ENCODE assay signal across 9 mouse cellular contexts in genomic region chr1:85933631-85934465, GRCm38 (mm10). TPM values are rescaled to one million over a fixed set of nuclear protein-coding genes. Genes with fewer than 3 reads are reported as not detected.
A peak's percentile ranks its signal among the peaks of the same experiment; 100 is the strongest.
DNase-seq lines count a peak whose midpoint lies in the region; ATAC-seq and TF ChIP-seq lines count a peak whose summit lies in the region.
"Had no signal": no experiment of that assay in that cellular context is flagged by ENCODE, and none has a peak within 500 bp of the region (broad histone marks: within the 10 kb centered on the region; RNA-seq: fewer than 3 reads in every experiment).

No protein-coding gene starts in this region.

- TF ChIP-seq CTCF in gastrocnemius, adult 2 months (IDR thresholded peaks at IDR 0.05): no peak
- no peak for TF ChIP-seq CTCF in cortical plate, adult 2 months (IDR thresholded peaks at IDR 0.05; ENCODE audit: extremely low read depth, insufficient read depth, low read length)

- peak overlapping the region; percentile 13; the same call in 1 of the 2 replicates for H3K9ac ChIP-seq in hindbrain, embryonic 15.5 days
- peak overlapping the region; percentile 41; the same call in 1 of the 2 replicates for H3K9ac ChIP-seq in midbrain, embryonic 12.5 days (replicated peaks)

- H3K27me3 ChIP-seq in hindbrain, embryonic 15.5 days: no peaks in the 10 kb centered on the region
- H3K27me3 ChIP-seq in midbrain, embryonic 12.5 days: 0 out of 2 replicates have a peak, but pooled peaks cover 4% of the 10 kb centered on the region

- TF ChIP-seq POLR2A in cortical plate, adult 2 months (IDR thresholded peaks at IDR 0.05; ENCODE audit: extremely low read depth, insufficient read depth, low read length): no peak

- peak overlapping the region; percentile 34 for H3K4me2 ChIP-seq in hindbrain, embryonic 15.5 days
- H3K4me2 ChIP-seq in midbrain, embryonic 12.5 days (replicated peaks): peak overlapping the region; percentile 40

- no peaks in the 10 kb centered on the region for H3K9me3 ChIP-seq in hindbrain, embryonic 15.5 days
- no peaks in the 10 kb centered on the region for H3K9me3 ChIP-seq in midbrain, embryonic 12.5 days

- WGBS in hindbrain, embryonic 15.5 days: 10% methylated on average over 11 of the region's 11 CpGs
- 13% methylated on average over 11 of the region's 11 CpGs for WGBS in midbrain, embryonic 12.5 days

- peak overlapping the region; percentile 16; the same call in 1 of the 2 replicates for H3K27ac ChIP-seq in gastrocnemius, adult 2 months
- H3K27ac ChIP-seq in cortical plate, adult 2 months (ENCODE audit: insufficient read depth, low read length): peak overlapping the region; percentile 38; the same call in 1 of the 2 replicates
- peak overlapping the region; percentile 55 for H3K27ac ChIP-seq in hindbrain, embryonic 15.5 days (replicated peaks)
- peak overlapping the region; percentile 75 for H3K27ac ChIP-seq in midbrain, embryonic 12.5 days (replicated peaks)

- peak; percentile 57 for ATAC-seq in hindbrain, embryonic 15.5 days (ENCODE audit: low FRiP score, low read depth)
- peak; percentile 62 for ATAC-seq in midbrain, embryonic 12.5 days (ENCODE audit: low FRiP score, low read depth)
- ATAC-seq in monocyte, adult 5-6 weeks (replicated peaks; ENCODE audit: insufficient number of reproducible peaks, low FRiP score, low TSS enrichment, poor library complexity, severe bottlenecking): no peak

- intact Hi-C loops in gastrocnemius, adult 2 months (cut with DNase I): no loop called here
- intact Hi-C loops in gastrocnemius, postnatal 14 days (cut with DNase I; ENCODE audit: low total_unique reads): no loop called here

- no peaks in the 10 kb centered on the region for H3K36me3 ChIP-seq in hindbrain, embryonic 15.5 days
- H3K36me3 ChIP-seq in midbrain, embryonic 12.5 days: no peaks in the 10 kb centered on the region

- DNase-seq in gastrocnemius, adult 2 months: no peak
- DNase-seq in gastrocnemius, postnatal 14 days: no peak
- DNase-seq in spleen, adult 12 weeks (ENCODE audit: low spot score): no peak
- no peak for DNase-seq in right cerebral cortex, postnatal 25 days
- DNase-seq: kidney, adult 2 months had no signal

- peaks cover 19% of the 10 kb centered on the region; the same call in 1 of the 2 replicates for H3K4me1 ChIP-seq in cortical plate, adult 2 months (ENCODE audit: control insufficient read depth, insufficient read depth, low read length)
- H3K4me1 ChIP-seq in hindbrain, embryonic 15.5 days (replicated peaks): peaks cover 48% of the 10 kb centered on the region
- H3K4me1 ChIP-seq in midbrain, embryonic 12.5 days: peaks cover 29% of the 10 kb centered on the region

- no peak overlapping the region for H3K4me3 ChIP-seq in gastrocnemius, adult 2 months
- H3K4me3 ChIP-seq in cortical plate, adult 2 months (ENCODE audit: insufficient read depth, low read length): no peak overlapping the region
- H3K4me3 ChIP-seq in hindbrain, embryonic 15.5 days: no peak overlapping the region
- no peak overlapping the region for H3K4me3 ChIP-seq in midbrain, embryonic 12.5 days

RNA-seq across cellular contexts. Expression of gene 4933407L21Rik, which starts 5.6 kb away (rescaled TPM):
- under 1 TPM in 1 of 2 experiments, not detected in 1; 0.36 TPM for total RNA-seq in gastrocnemius, adult 2 months (2021)
- under 1 TPM; 0.31 to 0.33 TPM for total RNA-seq in gastrocnemius, postnatal 14 days (2021)
- 6.6 and 7.8 TPM in 2 replicates for polyA plus RNA-seq in cortical plate, adult 2 months (2012; rRNA removed)
- polyA plus RNA-seq in hindbrain, embryonic 15.5 days (2015; fragmentation: Nextera tagmentation; extraction: Ambion mirVana): 7.1 and 7.7 TPM in 2 replicates
- polyA plus RNA-seq in midbrain, embryonic 12.5 days (2016; fragmentation: Nextera tagmentation; extraction: Ambion mirVana): 2.4 and 3.0 TPM in 2 replicates
- total RNA-seq in monocyte, adult 5-6 weeks (2017): not detected in 3 replicates

RNA-seq across cellular contexts. Expression of gene Gpr55, which starts 27.0 kb away (rescaled TPM):
- total RNA-seq in gastrocnemius, adult 2 months (2021): not detected
- total RNA-seq in gastrocnemius, postnatal 14 days (2021): not detected
- polyA plus RNA-seq in cortical plate, adult 2 months (2012; rRNA removed): 0.08 and 0.13 TPM in 2 replicates
- polyA plus RNA-seq in hindbrain, embryonic 15.5 days (2015; fragmentation: Nextera tagmentation; extraction: Ambion mirVana): 0.17 and 0.25 TPM in 2 replicates
- polyA plus RNA-seq in midbrain, embryonic 12.5 days (2016; fragmentation: Nextera tagmentation; extraction: Ambion mirVana): 0.05 and 0.08 TPM in 2 replicates
- total RNA-seq in monocyte, adult 5-6 weeks (2017): 2.2 to 4.9 TPM (median 4.7 TPM) in 3 replicates
- polyA plus RNA-seq: kidney, adult 2 months had no signal

RNA-seq across cellular contexts. Expression of gene Itm2c, which starts 39.8 kb away (rescaled TPM):
- total RNA-seq in gastrocnemius, adult 2 months (2021): 10 to 100 TPM; 22.3 to 23.1 TPM
- 10 to 100 TPM; 48.7 to 50.4 TPM for total RNA-seq in gastrocnemius, postnatal 14 days (2021)
- 835 and 861 TPM in 2 replicates for polyA plus RNA-seq in cortical plate, adult 2 months (2012; rRNA removed)
- 204 TPM in 2 replicates for polyA plus RNA-seq in hindbrain, embryonic 15.5 days (2015; fragmentation: Nextera tagmentation; extraction: Ambion mirVana)
- 146 and 163 TPM in 2 replicates for polyA plus RNA-seq in midbrain, embryonic 12.5 days (2016; fragmentation: Nextera tagmentation; extraction: Ambion mirVana)
- 94.7 to 124 TPM (median 121 TPM) in 3 replicates for total RNA-seq in monocyte, adult 5-6 weeks (2017)

Comparison
In these comparisons a context has a peak if more than half of its experiments do, and no peak if none do; other contexts are left out.
1. H3K27ac ChIP-seq: peak in every context shown above with its lines; median percentile 75 in midbrain, embryonic 12.5 days; 55 in hindbrain, embryonic 15.5 days; 38 in cortical plate, adult 2 months; 16 in gastrocnemius, adult 2 months.